Mouse (Mus musculus): Measurements from ENCODE around the gene Sema4g. TPM values are rescaled to one million over a fixed set of nuclear protein-coding genes. Genes with fewer than 3 reads are reported as not detected.
A peak's percentile ranks its signal among the peaks of the same experiment; 100 is the strongest.

Sema4g gene
- total and polyA plus RNA-seq, 3 experiments = 0.15 to 0.47 TPM; not detected in 1

- peaks cover 3 to 26% of the 10 kb centered on the region in 2 experiments for H3K4me1 ChIP-seq (ENCODE audit: control insufficient read depth in 1 of 2, insufficient read depth in 2 of 2, low read length in 2 of 2)
- no peak overlapping the region for H3K27ac ChIP-seq (ENCODE audit: control insufficient read depth, low read depth, low read length)
Measured at GRCm38 (mm10) chr19:45007425-45008191, 18.7 kb downstream of the Sema4g start.

GRCm38 (mm10) chr19:45010646-45011045, 21.7 kb downstream of the Sema4g start:
- H3K9ac ChIP-seq (ENCODE audit: control insufficient read depth, low read depth, low read length, poor library complexity, severe bottlenecking) = no peak overlapping the region
- TF ChIP-seq MYC (IDR thresholded peaks at IDR 0.05; ENCODE audit: low read depth, low read length) (no peak), TAL1 (IDR thresholded peaks at IDR 0.05; ENCODE audit: low read length) (no peak), POLR2A (IDR thresholded peaks at IDR 0.05; ENCODE audit: control insufficient read depth in 1 of 2, insufficient read depth in 1 of 2, low read depth in 1 of 2, low read length in 2 of 2, poor library complexity in 1 of 2) (no peak), JUND (IDR thresholded peaks at IDR 0.05; ENCODE audit: low read depth, low read length) (no peak), ELF1 (IDR thresholded peaks at IDR 0.05; ENCODE audit: low read depth, low read length) (no peak), RAD21 (IDR thresholded peaks at IDR 0.05; ENCODE audit: low read depth, low read length) (no peak), MEF2A (IDR thresholded peaks at IDR 0.05; ENCODE audit: extremely low read depth, insufficient replicate concordance, low read depth, low read length, poor library complexity, severe bottlenecking) (no peak), NELFE (IDR thresholded peaks at IDR 0.05; ENCODE audit: low read depth, low read length) (no peak), ZNF384 (IDR thresholded peaks at IDR 0.05; ENCODE audit: low read depth, low read length) (no peak), KAT2A (conservative IDR thresholded peaks at IDR 0.05; ENCODE audit: low read depth, low read length) (no peak)
- peaks cover 26% of the 10 kb centered on the region for H3K79me2 ChIP-seq (ENCODE audit: control insufficient read depth, insufficient read depth, low read length, poor library complexity)
- H3K27ac ChIP-seq (ENCODE audit: control insufficient read depth, low read depth, low read length) = no peak overlapping the region
- H3K4me1 ChIP-seq (ENCODE audit: control insufficient read depth in 1 of 2, insufficient read depth in 2 of 2, low read length in 2 of 2) = peaks cover 3 to 31% of the 10 kb centered on the region in 2 experiments
- no peaks in the 10 kb centered on the region for H3K27me3 ChIP-seq (ENCODE audit: control insufficient read depth in 1 of 2, insufficient read depth in 2 of 2, low read length in 2 of 2)
- no peak for DNase-seq (ENCODE audit: low read depth, low spot score)
- no peak overlapping the region for H3K4me3 ChIP-seq (ENCODE audit: control insufficient read depth in 1 of 2, insufficient read depth in 1 of 2, low read depth in 2 of 2, low read length in 2 of 2)
- H3K36me3 ChIP-seq (ENCODE audit: control insufficient read depth in 1 of 2, insufficient read depth in 2 of 2, low read length in 2 of 2) = peaks cover 0 to 21% of the 10 kb centered on the region in 2 experiments
- no peaks in the 10 kb centered on the region for H3K9me3 ChIP-seq (replicated peaks; ENCODE audit: insufficient read depth, low read length)

More at GRCm38 (mm10) chr19:45007425-45008191, 18.7 kb downstream of the Sema4g start:
- Histone ChIP-seq H3K9me3 (replicated peaks; ENCODE audit: insufficient read depth, low read length) (no peaks in the 10 kb centered on the region), H3K27me3 (ENCODE audit: control insufficient read depth in 1 of 2, insufficient read depth in 2 of 2, low read length in 2 of 2) (no peaks in the 10 kb centered on the region), H3K79me2 (ENCODE audit: control insufficient read depth, insufficient read depth, low read length, poor library complexity) (peaks cover 36% of the 10 kb centered on the region), H3K9ac (ENCODE audit: control insufficient read depth, low read depth, low read length, poor library complexity, severe bottlenecking) (peak overlapping the region; percentile 92), H3K36me3 (ENCODE audit: control insufficient read depth in 1 of 2, insufficient read depth in 2 of 2, low read length in 2 of 2) (peaks cover 5 to 22% of the 10 kb centered on the region in 2 experiments), H3K4me3 (ENCODE audit: control insufficient read depth in 1 of 2, insufficient read depth in 1 of 2, low read depth in 2 of 2, low read length in 2 of 2) (peak overlapping the region; percentile 91 to 96)
- TF ChIP-seq USF2 (IDR thresholded peaks at IDR 0.05; ENCODE audit: borderline replicate concordance in 1 of 2, insufficient read depth in 1 of 2, low read depth in 1 of 2, low read length in 2 of 2) = no peak
- TF ChIP-seq MYC (IDR thresholded peaks at IDR 0.05; ENCODE audit: low read depth, low read length) = no peak
- no peak for TF ChIP-seq ZKSCAN1 (IDR thresholded peaks at IDR 0.05; ENCODE audit: low read depth, low read length)
- 0 out of 2 replicates have a peak, but pooled peaks have one; percentile 23 for TF ChIP-seq GATA1 (IDR thresholded peaks at IDR 0.05; ENCODE audit: low read depth, low read length)
- no peak for TF ChIP-seq ZC3H11A (IDR thresholded peaks at IDR 0.05; ENCODE audit: low read depth, low read length)
- no peak for TF ChIP-seq BHLHE40 (IDR thresholded peaks at IDR 0.05; ENCODE audit: borderline replicate concordance, low read depth, low read length)
- no peak for TF ChIP-seq CTCF (IDR thresholded peaks at IDR 0.05 in 2 of 3, conservative IDR thresholded peaks at IDR 0.05 in 1 of 3; ENCODE audit: control insufficient read depth in 1 of 3, insufficient read depth in 1 of 3, low read depth in 2 of 3, low read length in 3 of 3, poor library complexity in 1 of 3, severe bottlenecking in 1 of 3)
- no peak for TF ChIP-seq POLR2A (IDR thresholded peaks at IDR 0.05; ENCODE audit: control insufficient read depth in 1 of 2, insufficient read depth in 1 of 2, low read depth in 1 of 2, low read length in 2 of 2, poor library complexity in 1 of 2)
- no peak for TF ChIP-seq MXI1 (IDR thresholded peaks at IDR 0.05; ENCODE audit: low read depth, low read length)
- DNase-seq (ENCODE audit: low read depth, low spot score) = no peak
